Mouse (Mus musculus) gastrocnemius, postnatal 4 days (tissue): Measurements from ENCODE around the gene E330009J07Rik. TPM values are rescaled to one million over a fixed set of nuclear protein-coding genes. Genes with fewer than 3 reads are reported as not detected.

Experiments
- DNase-seq, 2 experiments: peaks; one replicate each; pipeline ENCODE4 v3.0.0; 2021 to 2022; ENCODE audit warnings: low spot score in 2 of 2, mixed read lengths in 2 of 2
- total RNA-seq, 2 experiments: library from RNA; stranded (reverse); gene quantifications; 2 replicates each; pipeline ENCODE4 v1.2.3; 2021

The E330009J07Rik gene
- total RNA-seq, 2 experiments from 2014 or later = 3.9 to 5.4 TPM

DNA sequence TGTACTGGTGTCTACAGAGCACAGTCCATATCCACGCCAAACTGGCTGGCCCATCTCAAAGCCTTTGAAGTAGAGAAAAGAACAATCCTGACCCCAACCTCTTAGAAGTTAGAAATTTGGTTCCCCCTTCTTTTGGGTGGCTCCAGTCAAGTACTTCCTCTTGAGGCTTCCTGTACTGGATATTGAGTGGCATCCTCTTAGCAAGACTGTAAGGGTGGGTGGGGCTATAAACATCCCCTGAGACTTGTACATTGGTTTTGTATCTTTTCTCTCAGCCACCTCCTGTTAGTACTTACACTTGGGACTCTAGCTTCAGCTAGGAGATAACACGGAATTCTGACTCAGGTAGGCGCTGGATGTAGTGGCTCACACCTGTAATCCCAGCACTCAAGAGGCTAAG lies 5.7 kb downstream of the E330009J07Rik start:
- DNase-seq = no peak

DNA sequence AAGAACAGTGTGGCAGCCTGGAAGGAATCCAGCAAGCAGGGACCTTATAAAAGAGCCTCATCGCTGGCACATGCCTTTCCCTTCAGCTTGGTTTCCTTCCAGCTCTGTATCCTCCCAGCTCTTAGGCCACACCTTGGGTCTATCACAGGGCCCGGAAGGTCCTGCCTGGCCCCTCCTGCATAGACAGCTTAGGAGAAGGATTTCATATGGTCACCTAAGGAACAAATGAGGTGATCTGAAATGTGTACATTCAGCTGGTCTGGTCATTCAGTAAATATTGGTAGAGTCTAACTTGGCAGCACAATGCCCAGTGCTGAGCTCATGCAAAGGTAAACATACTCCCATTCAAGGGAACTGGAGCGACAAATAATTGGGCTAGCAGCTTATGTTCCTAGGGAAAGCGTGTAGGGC lies 6.4 kb downstream of the E330009J07Rik start:
- DNase-seq = no peak

GRCm38 (mm10) chr6:40428696-40429095 lies 7.2 kb downstream of the E330009J07Rik start:
- DNase-seq = no peak

DNA sequence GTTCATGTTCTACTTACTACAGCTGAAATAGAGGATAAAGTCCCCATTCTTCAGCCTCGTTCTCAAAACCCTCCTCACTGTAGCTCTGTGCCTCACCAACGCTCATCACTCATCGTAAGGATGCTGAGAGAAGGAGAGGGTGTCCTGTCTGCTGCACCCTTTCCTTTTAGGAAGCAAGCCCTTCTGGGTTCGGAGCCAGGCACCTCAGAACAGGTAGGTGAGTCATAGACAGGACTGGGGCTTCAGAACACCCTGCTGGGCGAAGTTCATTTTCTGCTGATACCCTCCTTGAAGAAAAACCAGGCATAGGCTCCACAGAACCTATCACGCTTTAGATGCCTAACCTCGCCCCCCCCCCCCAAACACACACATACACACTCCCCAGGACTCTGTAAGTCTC lies 8.5 kb downstream of the E330009J07Rik start:
- DNase-seq = no peak

DNA sequence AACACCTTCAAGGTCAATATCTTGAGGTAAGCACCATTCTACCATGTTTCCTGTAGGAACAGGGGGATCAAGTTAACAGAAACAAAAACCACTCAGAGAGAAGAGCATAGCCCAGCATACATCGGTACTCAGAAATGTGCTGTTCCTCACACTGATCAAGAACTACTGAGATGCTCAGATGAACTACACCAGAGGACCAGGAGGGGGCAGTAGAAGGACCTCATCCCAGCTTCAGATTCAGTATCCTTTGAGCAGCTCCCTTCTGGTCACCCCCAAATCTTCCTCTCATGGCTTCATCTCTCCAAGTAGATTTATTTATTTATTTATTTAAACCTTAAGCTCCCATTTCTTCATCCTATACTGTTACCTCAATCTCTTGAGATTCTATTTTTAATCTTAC lies 12.2 kb downstream of the E330009J07Rik start:
- no peak for DNase-seq

DNA sequence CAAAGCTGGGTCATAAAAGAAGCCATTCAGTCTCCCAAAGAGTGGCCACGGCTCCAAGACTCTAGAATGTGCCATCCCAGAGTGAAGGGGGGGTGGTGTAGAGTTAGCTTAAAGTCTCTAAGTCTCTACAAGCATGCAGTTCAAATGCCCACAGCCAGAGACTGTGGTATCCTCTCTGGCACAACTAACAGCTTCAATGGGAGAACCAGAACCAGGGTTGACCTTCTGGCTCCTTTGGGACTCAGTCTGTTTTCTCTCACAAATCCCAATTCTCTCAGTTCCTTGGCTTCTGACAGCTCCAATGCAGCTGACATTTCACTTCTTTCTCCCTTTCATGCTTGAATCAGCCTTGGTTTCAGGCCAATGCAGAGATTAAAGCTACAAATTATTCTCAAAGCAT lies 12.9 kb downstream of the E330009J07Rik start:
- DNase-seq = no peak

DNA sequence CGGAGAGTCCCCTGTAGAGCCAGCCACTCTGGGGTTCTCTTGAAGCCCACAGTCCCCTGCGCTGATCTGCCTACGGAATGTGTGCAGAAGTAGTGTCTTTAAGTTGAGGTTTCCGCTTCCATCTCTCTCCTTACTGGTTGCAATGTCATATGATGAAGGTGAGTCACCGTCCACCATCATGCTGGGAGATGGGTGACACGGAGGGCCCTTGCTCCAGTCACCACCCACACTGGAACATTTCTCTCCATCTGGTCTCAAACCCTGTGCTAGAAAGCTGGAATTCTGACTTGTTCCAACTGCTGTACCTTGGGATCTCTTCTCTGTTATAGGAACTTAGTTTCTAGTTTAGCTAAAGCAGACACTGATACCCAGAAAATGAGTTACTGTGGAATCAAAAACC lies 14.8 kb downstream of the E330009J07Rik start:
- DNase-seq = no peak

DNA sequence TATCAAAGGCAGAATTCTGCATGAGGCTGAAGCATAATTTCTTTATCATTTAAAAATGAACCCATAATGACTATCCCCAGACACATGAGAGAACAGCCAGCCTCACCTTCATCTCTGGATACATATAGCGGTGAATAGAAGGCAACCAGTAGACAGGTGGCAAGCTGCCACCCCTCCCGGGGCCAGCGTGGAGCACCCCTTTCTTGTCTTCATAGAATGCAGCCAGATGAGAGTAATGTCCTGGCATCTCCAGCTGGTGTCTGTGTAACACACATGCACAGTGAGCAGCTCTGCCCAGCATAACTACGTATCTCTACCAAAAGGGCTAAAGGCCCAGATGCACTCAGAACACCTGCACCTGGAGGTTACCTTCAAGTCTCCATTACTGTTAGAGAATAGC lies 17.5 kb downstream of the E330009J07Rik start:
- no peak for DNase-seq

DNA sequence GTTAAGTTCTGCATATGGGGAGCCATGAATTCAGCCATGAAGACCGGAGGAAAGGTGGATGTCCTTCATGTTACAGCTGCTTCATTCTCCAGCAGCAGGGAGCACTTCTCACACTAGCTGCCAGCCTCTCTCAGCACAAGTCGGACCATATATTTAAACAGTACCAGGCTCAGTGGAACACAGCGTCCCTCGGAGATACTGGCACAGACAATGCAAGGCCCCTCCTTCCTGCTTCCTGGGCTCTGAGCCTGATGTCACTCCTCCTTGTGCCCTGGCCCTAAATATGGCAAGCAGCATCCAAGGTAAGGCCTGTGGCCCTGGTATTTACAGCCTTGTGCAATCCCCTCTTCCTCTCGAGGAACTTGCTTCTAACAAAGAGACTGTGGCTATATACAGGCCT lies 20.1 kb downstream of the E330009J07Rik start:
- no peak for DNase-seq

GRCm38 (mm10) chr6:40413565-40413964 lies 22.4 kb downstream of the E330009J07Rik start:
- no peak for DNase-seq

GRCm38 (mm10) chr6:40413046-40413445 lies 22.9 kb downstream of the E330009J07Rik start:
- no peak for DNase-seq

- DNase-seq = no peak
Observed at GRCm38 (mm10) chr6:40411085-40411484, 24.9 kb downstream of the E330009J07Rik start.

- DNase-seq = no peak
Observed at GRCm38 (mm10) chr6:40403640-40404285, 32.2 kb downstream of the E330009J07Rik start.

- no peak for DNase-seq
Observed at GRCm38 (mm10) chr6:40402031-40402430, 33.9 kb downstream of the E330009J07Rik start.

DNA sequence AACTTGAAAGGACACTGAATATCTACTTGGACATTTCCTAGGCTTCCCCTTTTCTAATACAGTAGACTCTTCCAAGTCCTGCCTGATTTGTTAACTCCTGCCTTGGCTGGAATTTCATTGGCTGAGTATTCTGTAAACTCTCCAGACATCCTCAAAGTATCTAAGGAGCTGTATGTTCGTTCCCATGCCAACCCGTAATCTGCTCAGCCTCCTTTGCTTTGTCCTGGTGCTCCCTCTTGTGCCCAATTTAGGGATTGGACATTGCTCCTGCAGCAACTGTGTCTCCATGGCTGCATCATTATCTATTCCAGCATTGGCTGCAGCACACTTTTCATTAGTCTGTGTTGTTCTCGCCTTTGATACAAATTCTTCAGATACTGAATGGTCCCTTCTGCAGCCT lies 42.7 kb downstream of the E330009J07Rik start:
- DNase-seq = peak in 1 of 2 experiments; percentile 60

- DNase-seq = no peak
Observed at GRCm38 (mm10) chr6:40390975-40391374, 45.0 kb downstream of the E330009J07Rik start.

GRCm38 (mm10) chr6:40388660-40389059 lies 47.3 kb downstream of the E330009J07Rik start:
- no peak for DNase-seq

GRCm38 (mm10) chr6:40385682-40386081 lies 50.3 kb downstream of the E330009J07Rik start:
- DNase-seq = no peak

DNA sequence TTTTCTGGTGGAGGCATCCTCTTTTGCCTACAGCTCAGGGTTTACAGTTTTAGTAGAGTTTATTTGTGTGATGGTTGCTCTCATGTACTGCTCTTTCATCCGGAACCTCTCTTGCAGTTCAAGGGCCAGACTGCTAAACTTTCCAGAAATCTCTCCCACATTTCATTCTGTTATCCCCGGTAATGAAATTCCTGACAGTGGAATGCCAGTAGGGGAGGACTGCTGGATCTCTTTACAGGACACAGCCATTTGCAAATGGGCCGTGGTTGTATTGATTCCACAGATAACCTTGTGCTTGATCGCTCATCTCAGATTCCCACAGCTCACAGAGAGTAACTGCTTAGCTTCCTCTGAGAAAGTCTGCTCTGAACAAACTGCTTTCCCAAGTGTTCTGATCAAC lies 54.0 kb downstream of the E330009J07Rik start:
- DNase-seq = no peak

DNA sequence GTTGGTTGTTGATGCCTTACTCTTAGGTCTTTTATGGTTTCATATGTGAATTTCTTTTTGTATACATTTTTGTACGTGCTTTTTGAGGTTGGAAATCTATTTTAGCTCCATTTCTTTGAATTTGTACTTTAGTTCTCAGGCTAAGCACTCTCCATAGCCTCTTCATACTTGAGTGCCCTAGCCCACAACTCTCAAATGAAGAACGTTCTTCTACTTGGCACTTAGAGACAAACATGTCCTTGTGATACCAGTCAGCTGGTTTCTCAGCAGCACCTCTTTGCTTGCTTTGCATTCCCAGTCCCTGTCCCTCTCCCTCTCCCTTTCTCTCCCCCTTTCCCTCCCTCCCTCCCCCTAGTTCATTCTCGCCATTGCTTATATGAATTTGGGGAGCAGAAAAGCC lies 55.8 kb downstream of the E330009J07Rik start:
- no peak for DNase-seq

- DNase-seq = no peak
Observed at GRCm38 (mm10) chr6:40371031-40371430, 64.9 kb downstream of the E330009J07Rik start.

DNA sequence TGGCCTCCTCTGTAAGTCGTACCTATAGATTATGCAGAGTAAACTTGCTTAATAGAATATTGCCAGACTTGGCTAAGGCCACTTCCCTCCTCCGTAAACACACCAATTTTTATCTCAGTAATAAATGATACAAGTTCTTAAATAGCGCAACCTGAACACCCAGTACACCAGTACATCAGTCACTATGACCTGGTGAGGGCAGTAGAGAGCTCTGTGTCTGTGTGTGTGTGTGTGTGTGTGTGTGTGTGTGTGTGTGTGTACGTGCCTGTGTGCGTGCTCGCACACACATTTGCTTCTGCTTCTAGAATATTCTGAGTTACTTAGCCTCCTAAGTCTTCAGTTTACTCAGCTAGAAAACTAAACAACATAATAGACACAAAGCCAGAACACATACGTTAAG lies 82.6 kb downstream of the E330009J07Rik start:
- DNase-seq = no peak
